15 mouse cellular contexts compared by ENCODE assay signal in genomic region chr17:56254695-56255094, GRCm38 (mm10). TPM values are rescaled to one million over a fixed set of nuclear protein-coding genes. Genes with fewer than 3 reads are reported as not detected.
DNase-seq lines count a peak whose midpoint lies in the region; ATAC-seq and TF ChIP-seq lines count a peak whose summit lies in the region.
"Had no signal": no experiment of that assay in that cellular context is flagged by ENCODE, and none has a peak within 500 bp of the region (broad histone marks: within the 10 kb centered on the region; RNA-seq: fewer than 3 reads in every experiment).

No protein-coding gene starts in this region.

- no peaks in the 10 kb centered on the region for H3K9me3 ChIP-seq in hindbrain, embryonic 12.5 days (replicated peaks)
- no peaks in the 10 kb centered on the region for H3K9me3 ChIP-seq in hindbrain, embryonic 14.5 days (ENCODE audit: control insufficient read depth, low read length)
- H3K9me3 ChIP-seq in midbrain, embryonic 14.5 days (ENCODE audit: control insufficient read depth, low read length) = no peaks in the 10 kb centered on the region
- no peaks in the 10 kb centered on the region for H3K9me3 ChIP-seq in midbrain, embryonic 13.5 days
- H3K9me3 ChIP-seq in stomach, postnatal 0 days (ENCODE audit: control insufficient read depth, low read length) = no peaks in the 10 kb centered on the region
- H3K9me3 ChIP-seq: heart, embryonic 15.5 days; limb, embryonic 12.5 days had no signal

- DNase-seq in cerebellum, adult 9-10 months = peak; percentile 65
- no peak for DNase-seq in cerebellum, adult 2 months
- DNase-seq in hindbrain, embryonic 14.5 days (ENCODE audit: low spot score) = no peak
- DNase-seq in midbrain, embryonic 14.5 days = no peak
- no peak for DNase-seq in stomach, postnatal 0 days (ENCODE audit: low spot score)
- DNase-seq in kidney, adult 11 months = no peak
- DNase-seq: adrenal gland, adult 8-10 months had no signal

- ATAC-seq in hindbrain, embryonic 12.5 days (ENCODE audit: low FRiP score) = no peak
- no peak for ATAC-seq in hindbrain, embryonic 14.5 days (ENCODE audit: low FRiP score)
- no peak for ATAC-seq in midbrain, embryonic 14.5 days (ENCODE audit: low FRiP score, low TSS enrichment)
- no peak for ATAC-seq in midbrain, embryonic 13.5 days
- ATAC-seq in stomach, postnatal 0 days (ENCODE audit: low FRiP score, low TSS enrichment) = no peak
- ATAC-seq: lung, postnatal 0 days had no signal

- no peak for TF ChIP-seq POLR2A in cerebellum, adult 2 months (IDR thresholded peaks at IDR 0.05; ENCODE audit: borderline replicate concordance, insufficient read depth, low read length)

- no peak overlapping the region for H3K4me3 ChIP-seq in cerebellum, adult 2 months (replicated peaks; ENCODE audit: insufficient read depth, low read depth, low read length)
- no peak overlapping the region for H3K4me3 ChIP-seq in hindbrain, embryonic 12.5 days
- no peak overlapping the region for H3K4me3 ChIP-seq in hindbrain, embryonic 14.5 days (replicated peaks; ENCODE audit: low read length)
- no peak overlapping the region for H3K4me3 ChIP-seq in midbrain, embryonic 14.5 days (replicated peaks; ENCODE audit: low read depth, low read length)
- no peak overlapping the region for H3K4me3 ChIP-seq in midbrain, embryonic 13.5 days (replicated peaks)
- H3K4me3 ChIP-seq in stomach, postnatal 0 days (ENCODE audit: low read depth, low read length) = no peak overlapping the region
- H3K4me3 ChIP-seq: heart, embryonic 15.5 days; limb, embryonic 12.5 days had no signal

- peaks cover 11% of the 10 kb centered on the region for H3K4me1 ChIP-seq in cerebellum, adult 2 months (ENCODE audit: control insufficient read depth, insufficient read depth, low read length)
- H3K4me1 ChIP-seq in hindbrain, embryonic 12.5 days = peaks cover 36% of the 10 kb centered on the region
- H3K4me1 ChIP-seq in hindbrain, embryonic 14.5 days (replicated peaks; ENCODE audit: control insufficient read depth, insufficient read depth, low read length) = peaks cover 27% of the 10 kb centered on the region
- H3K4me1 ChIP-seq in midbrain, embryonic 14.5 days (ENCODE audit: control insufficient read depth, insufficient read depth, low read length) = peaks cover 22% of the 10 kb centered on the region
- peaks cover 41% of the 10 kb centered on the region for H3K4me1 ChIP-seq in midbrain, embryonic 13.5 days (replicated peaks)
- H3K4me1 ChIP-seq in stomach, postnatal 0 days (replicated peaks; ENCODE audit: control insufficient read depth, insufficient read depth) = peaks cover 3% of the 10 kb centered on the region; the same call in 1 of the 2 replicates

- H3K27me3 ChIP-seq in cerebellum, adult 2 months (ENCODE audit: control insufficient read depth, insufficient read depth, low read length) = no peaks in the 10 kb centered on the region
- H3K27me3 ChIP-seq in hindbrain, embryonic 12.5 days = 0 out of 2 replicates have a peak, but pooled peaks cover 3% of the 10 kb centered on the region
- no peaks in the 10 kb centered on the region for H3K27me3 ChIP-seq in hindbrain, embryonic 14.5 days (ENCODE audit: control insufficient read depth, insufficient read depth, low read length)
- no peaks in the 10 kb centered on the region for H3K27me3 ChIP-seq in midbrain, embryonic 14.5 days (ENCODE audit: control insufficient read depth, insufficient read depth, low read length)
- H3K27me3 ChIP-seq in midbrain, embryonic 13.5 days = no peaks in the 10 kb centered on the region
- H3K27me3 ChIP-seq in stomach, postnatal 0 days (ENCODE audit: control insufficient read depth, insufficient read depth, low read length) = no peaks in the 10 kb centered on the region
- H3K27me3 ChIP-seq: heart, embryonic 15.5 days; limb, embryonic 12.5 days had no signal

- TF ChIP-seq CTCF in cerebellum, adult 2 months (IDR thresholded peaks at IDR 0.05; ENCODE audit: borderline replicate concordance, insufficient read depth, low read depth, low read length) = no peak
- TF ChIP-seq CTCF in stomach, postnatal 0 days (IDR thresholded peaks at IDR 0.05; ENCODE audit: low read depth) = no peak

- TF ChIP-seq EP300 in stomach, postnatal 0 days (optimal IDR thresholded peaks at IDR 0.05) = no peak

- H3K36me3 ChIP-seq in hindbrain, embryonic 12.5 days = peaks cover 17% of the 10 kb centered on the region
- peaks cover 20% of the 10 kb centered on the region for H3K36me3 ChIP-seq in hindbrain, embryonic 14.5 days (replicated peaks; ENCODE audit: control insufficient read depth, insufficient read depth)
- H3K36me3 ChIP-seq in midbrain, embryonic 14.5 days (ENCODE audit: control insufficient read depth, insufficient read depth, low read length) = peaks cover 17% of the 10 kb centered on the region
- H3K36me3 ChIP-seq in midbrain, embryonic 13.5 days = peaks cover 19% of the 10 kb centered on the region
- peaks cover 6% of the 10 kb centered on the region for H3K36me3 ChIP-seq in stomach, postnatal 0 days (ENCODE audit: control insufficient read depth, insufficient read depth, low read length)

- peak overlapping the region; percentile 19; the same call in 1 of the 2 replicates for H3K9ac ChIP-seq in hindbrain, embryonic 12.5 days
- H3K9ac ChIP-seq in hindbrain, embryonic 14.5 days = no peak overlapping the region
- H3K9ac ChIP-seq in midbrain, embryonic 14.5 days (replicated peaks; ENCODE audit: low read length) = no peak overlapping the region
- H3K9ac ChIP-seq in midbrain, embryonic 13.5 days (replicated peaks) = no peak overlapping the region
- no peak overlapping the region for H3K9ac ChIP-seq in stomach, postnatal 0 days (ENCODE audit: low read length)
- H3K9ac ChIP-seq: heart, embryonic 15.5 days; limb, embryonic 12.5 days; liver, embryonic 14.5 days had no signal

- H3K27ac ChIP-seq in cerebellum, adult 2 months (ENCODE audit: insufficient read depth, low read length) = no peak overlapping the region
- 0 out of 2 replicates have a peak overlapping the region, but pooled peaks have one; percentile 69 for H3K27ac ChIP-seq in hindbrain, embryonic 12.5 days
- H3K27ac ChIP-seq in hindbrain, embryonic 14.5 days = no peak overlapping the region; the same call in 1 of the 2 replicates
- H3K27ac ChIP-seq in midbrain, embryonic 14.5 days (replicated peaks; ENCODE audit: low read depth, low read length) = 0 out of 2 replicates have a peak overlapping the region, but pooled peaks have one; percentile 70
- H3K27ac ChIP-seq in midbrain, embryonic 13.5 days = no peak overlapping the region
- H3K27ac ChIP-seq in stomach, postnatal 0 days (replicated peaks) = no peak overlapping the region
- H3K27ac ChIP-seq: heart, embryonic 15.5 days; liver, embryonic 14.5 days had no signal

- WGBS in cerebellum, adult 2 months = 77% methylated on average over 4 of the region's 4 CpGs
- WGBS in hindbrain, embryonic 12.5 days = 76% methylated on average over 4 of the region's 4 CpGs
- 85% methylated on average over 4 of the region's 4 CpGs for WGBS in hindbrain, embryonic 14.5 days
- WGBS in midbrain, embryonic 14.5 days = 75% methylated on average over 4 of the region's 4 CpGs
- 74% methylated on average over 4 of the region's 4 CpGs for WGBS in midbrain, embryonic 13.5 days
- 87% methylated on average over 4 of the region's 4 CpGs for WGBS in stomach, postnatal 0 days

- no peak overlapping the region for H3K4me2 ChIP-seq in hindbrain, embryonic 12.5 days (replicated peaks)
- H3K4me2 ChIP-seq in hindbrain, embryonic 14.5 days (replicated peaks) = no peak overlapping the region
- H3K4me2 ChIP-seq in midbrain, embryonic 14.5 days (ENCODE audit: low read length) = no peak overlapping the region
- H3K4me2 ChIP-seq in midbrain, embryonic 13.5 days (replicated peaks) = no peak overlapping the region
- H3K4me2 ChIP-seq in stomach, postnatal 0 days (replicated peaks; ENCODE audit: low read depth) = no peak overlapping the region

RNA-seq across cellular contexts. Expression of gene Fem1a, which starts 1.9 kb away (rescaled TPM):
- polyA plus RNA-seq in cerebellum, adult 2 months (2012; rRNA removed) = 19.9 and 21.8 TPM in 2 replicates
- 19.5 and 19.8 TPM in 2 replicates for polyA plus RNA-seq in hindbrain, embryonic 12.5 days (2016; fragmentation: Nextera tagmentation; extraction: Ambion mirVana)
- polyA plus RNA-seq in hindbrain, embryonic 14.5 days (2014; fragmentation: Nextera tagmentation; extraction: Ambion mirVana) = 21.0 and 21.8 TPM in 2 replicates
- 16.9 and 21.4 TPM in 2 replicates for polyA plus RNA-seq in midbrain, embryonic 14.5 days (2014; fragmentation: Nextera tagmentation; extraction: Ambion mirVana)
- 18.1 and 19.4 TPM in 2 replicates for polyA plus RNA-seq in midbrain, embryonic 13.5 days (2015; fragmentation: Nextera tagmentation; extraction: Ambion mirVana)
- 9.6 and 10.0 TPM in 2 replicates for polyA plus RNA-seq in stomach, postnatal 0 days (2015; fragmentation: Nextera tagmentation; extraction: Ambion mirVana)

RNA-seq across cellular contexts. Expression of gene Ticam1, which starts 21.9 kb away (rescaled TPM):
- 4.5 and 4.7 TPM in 2 replicates for polyA plus RNA-seq in cerebellum, adult 2 months (2012; rRNA removed)
- polyA plus RNA-seq in hindbrain, embryonic 12.5 days (2016; fragmentation: Nextera tagmentation; extraction: Ambion mirVana) = 2.3 and 2.5 TPM in 2 replicates
- 1.4 and 1.5 TPM in 2 replicates for polyA plus RNA-seq in hindbrain, embryonic 14.5 days (2014; fragmentation: Nextera tagmentation; extraction: Ambion mirVana)
- polyA plus RNA-seq in midbrain, embryonic 14.5 days (2014; fragmentation: Nextera tagmentation; extraction: Ambion mirVana) = 0.78 and 1.6 TPM in 2 replicates
- polyA plus RNA-seq in midbrain, embryonic 13.5 days (2015; fragmentation: Nextera tagmentation; extraction: Ambion mirVana) = 1.0 and 1.3 TPM in 2 replicates
- 4.6 and 6.4 TPM in 2 replicates for polyA plus RNA-seq in stomach, postnatal 0 days (2015; fragmentation: Nextera tagmentation; extraction: Ambion mirVana)

RNA-seq across cellular contexts. Expression of gene Dpp9, which starts 36.0 kb away (rescaled TPM):
- 54.7 and 56.3 TPM in 2 replicates for polyA plus RNA-seq in cerebellum, adult 2 months (2012; rRNA removed)
- 38.7 and 39.2 TPM in 2 replicates for polyA plus RNA-seq in hindbrain, embryonic 12.5 days (2016; fragmentation: Nextera tagmentation; extraction: Ambion mirVana)
- polyA plus RNA-seq in hindbrain, embryonic 14.5 days (2014; fragmentation: Nextera tagmentation; extraction: Ambion mirVana) = 23.4 and 26.2 TPM in 2 replicates
- 22.3 and 26.7 TPM in 2 replicates for polyA plus RNA-seq in midbrain, embryonic 14.5 days (2014; fragmentation: Nextera tagmentation; extraction: Ambion mirVana)
- polyA plus RNA-seq in midbrain, embryonic 13.5 days (2015; fragmentation: Nextera tagmentation; extraction: Ambion mirVana) = 26.6 and 29.3 TPM in 2 replicates
- 13.8 and 14.0 TPM in 2 replicates for polyA plus RNA-seq in stomach, postnatal 0 days (2015; fragmentation: Nextera tagmentation; extraction: Ambion mirVana)

RNA-seq across cellular contexts. Expression of gene Plin3, which starts 38.0 kb away (rescaled TPM):
- polyA plus RNA-seq in cerebellum, adult 2 months (2012; rRNA removed) = 15.6 and 20.9 TPM in 2 replicates
- 37.1 and 37.2 TPM in 2 replicates for polyA plus RNA-seq in hindbrain, embryonic 12.5 days (2016; fragmentation: Nextera tagmentation; extraction: Ambion mirVana)
- polyA plus RNA-seq in hindbrain, embryonic 14.5 days (2014; fragmentation: Nextera tagmentation; extraction: Ambion mirVana) = 13.9 and 16.4 TPM in 2 replicates
- polyA plus RNA-seq in midbrain, embryonic 14.5 days (2014; fragmentation: Nextera tagmentation; extraction: Ambion mirVana) = 6.4 and 11.6 TPM in 2 replicates
- 14.8 and 16.7 TPM in 2 replicates for polyA plus RNA-seq in midbrain, embryonic 13.5 days (2015; fragmentation: Nextera tagmentation; extraction: Ambion mirVana)
- 65.3 and 67.3 TPM in 2 replicates for polyA plus RNA-seq in stomach, postnatal 0 days (2015; fragmentation: Nextera tagmentation; extraction: Ambion mirVana)

RNA-seq across cellular contexts. Expression of gene Arrdc5, which starts 45.4 kb away (rescaled TPM):
- not detected in 2 replicates for polyA plus RNA-seq in cerebellum, adult 2 months (2012; rRNA removed)
- not detected in 2 replicates for polyA plus RNA-seq in hindbrain, embryonic 12.5 days (2016; fragmentation: Nextera tagmentation; extraction: Ambion mirVana)
- polyA plus RNA-seq in hindbrain, embryonic 14.5 days (2014; fragmentation: Nextera tagmentation; extraction: Ambion mirVana) = not detected in 2 replicates
- polyA plus RNA-seq in midbrain, embryonic 14.5 days (2014; fragmentation: Nextera tagmentation; extraction: Ambion mirVana) = not detected in 2 replicates
- not detected in 2 replicates for polyA plus RNA-seq in midbrain, embryonic 13.5 days (2015; fragmentation: Nextera tagmentation; extraction: Ambion mirVana)
- not detected in 2 replicates for polyA plus RNA-seq in stomach, postnatal 0 days (2015; fragmentation: Nextera tagmentation; extraction: Ambion mirVana)
- polyA plus RNA-seq: brain, embryonic 14.5 days; embryonic facial prominence, embryonic 14.5 days; heart, embryonic 15.5 days; limb, embryonic 12.5 days; liver, embryonic 14.5 days; lung, postnatal 0 days had no signal

Comparison
In these comparisons a context has a peak if more than half of its experiments do, and no peak if none do; other contexts are left out.
1. H3K27ac ChIP-seq: peak in hindbrain, embryonic 12.5 days (single experiment) and midbrain, embryonic 14.5 days (single experiment); none in cerebellum, adult 2 months (single experiment), hindbrain, embryonic 14.5 days (single experiment), midbrain, embryonic 13.5 days (single experiment) and stomach, postnatal 0 days (single experiment).